Mouse (Mus musculus) bone marrow, adult 2 months (tissue): ENCODE data around the gene Dok5.

Source experiments
- CTCF ChIP-seq: fragments of 200-500 bp; IDR thresholded peaks from 2 replicates; pipeline ENCODE4 v1.5.1; 2011; ENCODE audit warnings: low read length, control low read depth; ENCODE audit not compliant: control insufficient read depth, insufficient read depth
- POLR2A ChIP-seq: fragments of 200-500 bp; IDR thresholded peaks from 2 replicates; pipeline ENCODE4 v1.6.1; 2011; ENCODE audit warnings: low read depth, mild to moderate bottlenecking, control low read depth, low read length, borderline replicate concordance; ENCODE audit not compliant: control insufficient read depth

- no peak for TF ChIP-seq CTCF
- no peak for TF ChIP-seq POLR2A
Observed at GRCm38 (mm10) chr2:170811356-170811755, 79.7 kb downstream of the Dok5 start.
